Mouse (Mus musculus): ENCODE results near the gene Ciao1.

DNA sequence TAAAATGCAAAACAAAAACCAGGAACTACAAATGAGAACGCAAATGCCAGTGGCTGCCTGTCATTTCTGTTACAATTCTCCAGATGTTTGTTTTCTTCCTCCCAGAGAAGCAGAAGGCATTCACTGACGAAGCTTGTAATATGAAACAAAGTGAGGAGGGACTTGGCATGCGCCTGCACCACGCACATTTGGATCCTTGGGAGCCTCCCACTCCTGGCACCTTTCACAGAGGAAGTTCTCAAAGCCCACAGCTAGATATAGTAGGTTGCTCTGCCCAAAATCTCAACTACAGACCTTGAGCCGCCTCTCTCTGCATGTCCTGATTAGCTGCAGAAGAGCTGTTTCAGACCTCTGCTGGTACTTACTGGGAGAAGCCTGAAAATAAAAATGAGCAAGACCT, 11.7 kb upstream of the Ciao1 start:
- TF ChIP-seq CTCF (IDR thresholded peaks at IDR 0.05; ENCODE audit: control insufficient read depth, insufficient read depth, insufficient replicate concordance, low read depth, low read length) (no peak), POLR2A (IDR thresholded peaks at IDR 0.05; ENCODE audit: control insufficient read depth, low read depth, low read length) (no peak)

Measured in testis, adult 2 months (tissue).